Mouse (Mus musculus) testis, adult 2 months (tissue): ENCODE measurements around the gene Gm17606.

Experiments
- CTCF ChIP-seq: fragments of 200-500 bp; IDR thresholded peaks from 2 replicates; pipeline ENCODE4 v1.5.1; 2012; ENCODE audit warnings: low read depth, mild to moderate bottlenecking, inconsistent platforms, low read length, moderate library complexity; ENCODE audit not compliant: control insufficient read depth, insufficient read depth, insufficient replicate concordance
- POLR2A ChIP-seq: fragments of 200-500 bp; IDR thresholded peaks from 2 replicates; pipeline ENCODE4 v1.6.1; 2012; ENCODE audit warnings: low read depth, mild to moderate bottlenecking, inconsistent platforms, low read length, moderate library complexity; ENCODE audit not compliant: control insufficient read depth

- TF ChIP-seq POLR2A (no peak), CTCF (no peak)
Measured at GRCm38 (mm10) chr14:54651556-54651955, 10.8 kb downstream of the Gm17606 start.
